ENCODE assay signal across 23 mouse cellular contexts in genomic region chr7:144854966-144855365, GRCm38 (mm10). TPM values are rescaled to one million over a fixed set of nuclear protein-coding genes. Genes with fewer than 3 reads are reported as not detected.
"Had no signal": no experiment of that assay in that cellular context is flagged by ENCODE, and none has a peak within 500 bp of the region (broad histone marks: within the 10 kb centered on the region; RNA-seq: fewer than 3 reads in every experiment).

No protein-coding gene starts in this region.

- H3K4me2 ChIP-seq: liver, embryonic 15.5 days; lung, embryonic 15.5 days; midbrain, embryonic 11.5 days; midbrain, embryonic 13.5 days; midbrain, embryonic 15.5 days; neural tube, embryonic 12.5 days; stomach, embryonic 15.5 days had no signal

- H3K4me3 ChIP-seq: liver, embryonic 15.5 days; lung, embryonic 15.5 days; megakaryocyte, embryonic 14.5 days; midbrain, embryonic 13.5 days; midbrain, embryonic 15.5 days; neural tube, embryonic 12.5 days; stomach, embryonic 15.5 days had no signal

- H3K27ac ChIP-seq: liver, embryonic 15.5 days; lung, embryonic 15.5 days; macrophage; midbrain, embryonic 13.5 days; midbrain, embryonic 15.5 days; neural tube, embryonic 12.5 days; stomach, embryonic 15.5 days; stomach, postnatal 0 days had no signal

- DNase-seq: liver, postnatal 0 days; lung, adult 2 months; lung, postnatal 14 days; lung, postnatal 36 days; right cerebral cortex, postnatal 14 days; thymus, adult 2 months; thymus, postnatal 25 days; thymus, postnatal 4 days had no signal

- H3K4me1 ChIP-seq: liver, embryonic 15.5 days; lung, embryonic 15.5 days; midbrain, embryonic 13.5 days; midbrain, embryonic 15.5 days; neural tube, embryonic 12.5 days; stomach, embryonic 15.5 days had no signal

- H3K9ac ChIP-seq: liver, embryonic 15.5 days; liver, postnatal 0 days; lung, embryonic 15.5 days; midbrain, embryonic 13.5 days; midbrain, embryonic 15.5 days; neural tube, embryonic 12.5 days; stomach, embryonic 15.5 days had no signal

- ATAC-seq: liver, postnatal 0 days; lung, postnatal 0 days; midbrain, embryonic 13.5 days; midbrain, embryonic 15.5 days had no signal

- H3K9me3 ChIP-seq: liver, embryonic 15.5 days; lung, embryonic 15.5 days; megakaryocyte, embryonic 14.5 days; midbrain, embryonic 13.5 days; midbrain, embryonic 15.5 days; neural tube, embryonic 12.5 days; stomach, embryonic 15.5 days had no signal

- H3K36me3 ChIP-seq: liver, embryonic 15.5 days; lung, embryonic 15.5 days; midbrain, embryonic 13.5 days; midbrain, embryonic 15.5 days; neural tube, embryonic 12.5 days; stomach, embryonic 15.5 days had no signal

RNA-seq across cellular contexts. Expression of gene Fgf4, which starts 7.8 kb away (rescaled TPM):
- polyA plus RNA-seq: liver, embryonic 15.5 days; liver, postnatal 0 days; lung, adult 2 months; lung, embryonic 15.5 days; lung, postnatal 0 days; macrophage; midbrain, embryonic 11.5 days; midbrain, embryonic 13.5 days; midbrain, embryonic 15.5 days; midbrain, postnatal 0 days; neural tube, embryonic 14.5 days; spleen, adult 2 months; stomach, embryonic 15.5 days; stomach, postnatal 0 days; urinary bladder, adult 2 months had no signal

RNA-seq across cellular contexts. Expression of gene Fgf3, which starts 17.1 kb away (rescaled TPM):
- polyA plus RNA-seq: liver, postnatal 0 days; lung, adult 2 months; lung, embryonic 15.5 days; lung, postnatal 0 days; macrophage; stomach, embryonic 15.5 days; urinary bladder, adult 2 months had no signal

RNA-seq across cellular contexts. Expression of gene Fgf15, which starts 41.4 kb away (rescaled TPM):
- polyA plus RNA-seq: liver, embryonic 15.5 days; liver, postnatal 0 days; lung, adult 2 months; lung, embryonic 15.5 days; lung, postnatal 0 days; macrophage; spleen, adult 2 months; stomach, postnatal 0 days; urinary bladder, adult 2 months had no signal
